Mouse (Mus musculus) heart, embryonic 15.5 days (tissue): ENCODE results near the gene Dennd4c. TPM values are rescaled to one million over a fixed set of nuclear protein-coding genes. Genes with fewer than 3 reads are reported as not detected.

Experiments used
- ATAC-seq: fragments of 200-750 bp; cut with Nextera tagmentation; replicated peaks from 2 replicates; pipeline ENCODE4 v1.8.0; 2017; ENCODE audit warnings: low read depth, moderate TSS enrichment; ENCODE audit not compliant: insufficient number of reproducible peaks, insufficient read depth, low FRiP score
- H3K27ac ChIP-seq: fragments of 300-500 bp; sonication (generic); 2 replicates; pipeline ENCODE4 v1.5.1; 2015; ENCODE audit warnings: mild to moderate bottlenecking, inconsistent platforms
- H3K27me3 ChIP-seq: fragments of 300-500 bp; sonication (generic); 2 replicates; pipeline ENCODE4 v1.6.1; 2015; ENCODE audit warnings: inconsistent platforms
- H3K36me3 ChIP-seq: fragments of 300-500 bp; sonication (generic); 2 replicates; pipeline ENCODE4 v1.6.1; 2015; ENCODE audit warnings: mild to moderate bottlenecking, inconsistent platforms
- H3K4me1 ChIP-seq: fragments of 300-500 bp; sonication (generic); replicated peaks from 2 replicates; pipeline ENCODE4 v1.6.1; 2015; ENCODE audit warnings: inconsistent platforms
- H3K4me2 ChIP-seq: fragments of 300-500 bp; sonication (generic); 2 replicates; pipeline ENCODE4 v1.6.1; 2015; ENCODE audit warnings: inconsistent platforms, mild to moderate bottlenecking, moderate library complexity
- H3K4me3 ChIP-seq: fragments of 300-500 bp; sonication (generic); 2 replicates; pipeline ENCODE4 v1.5.1; 2015; ENCODE audit warnings: mild to moderate bottlenecking, inconsistent platforms
- H3K9ac ChIP-seq: fragments of 300-500 bp; sonication (generic); 2 replicates; pipeline ENCODE4 v1.6.1; 2015; ENCODE audit warnings: mild to moderate bottlenecking, inconsistent platforms
- H3K9me3 ChIP-seq: fragments of 300-500 bp; sonication (generic); replicated peaks from 2 replicates; pipeline ENCODE4 v1.6.1; 2016; ENCODE audit warnings: inconsistent platforms
- WGBS: fragments of 180-500 bp; shearing (Covaris S2); methylation state at CpG from one replicate; pipeline ENCODE4 v1.1.7; 2015; ENCODE audit warnings: mixed read lengths; 5-methylcytosine and 5-hydroxymethylcytosine counted together
- polyA plus RNA-seq: library from polyadenylated mRNA; unstranded; fragments of >200 nt; fragmentation: Nextera tagmentation; extraction: Ambion mirVana; gene quantifications from 2 replicates; pipeline ENCODE4 v1.2.1, GENCODE M21; 2015

The Dennd4c gene
- polyA plus RNA-seq, 1 experiment from 2014 or later = 5.2 TPM

- Histone ChIP-seq H3K27ac (no peak overlapping the region), H3K9me3 (no peaks in the 10 kb centered on the region), H3K27me3 (no peaks in the 10 kb centered on the region), H3K4me3 (no peak overlapping the region), H3K36me3 (no peaks in the 10 kb centered on the region), H3K4me1 (peaks cover 13% of the 10 kb centered on the region), H3K4me2 (no peak overlapping the region), H3K9ac (no peak overlapping the region)
- 72% methylated on average over 8 of the region's 8 CpGs for WGBS
- ATAC-seq = no peak
Measured at GRCm38 (mm10) chr4:86721856-86722358, 26.4 kb upstream of the Dennd4c start.

- peak overlapping the region; percentile 40; the same call in 1 of the 2 replicates for H3K27ac ChIP-seq
- WGBS = 8% methylated on average over 4 of the region's 4 CpGs
- H3K9ac ChIP-seq = no peak overlapping the region
- no peak overlapping the region for H3K4me2 ChIP-seq
- H3K36me3 ChIP-seq = no peaks in the 10 kb centered on the region
- no peak overlapping the region for H3K4me3 ChIP-seq
- ATAC-seq = 0 out of 2 replicates have a peak, but pooled peaks have one; percentile 66
- no peaks in the 10 kb centered on the region for H3K9me3 ChIP-seq
- peaks cover 9% of the 10 kb centered on the region for H3K4me1 ChIP-seq
- no peaks in the 10 kb centered on the region for H3K27me3 ChIP-seq
Measured at GRCm38 (mm10) chr4:86725175-86725574, 23.2 kb upstream of the Dennd4c start.

- no peak overlapping the region for H3K4me2 ChIP-seq
- H3K4me3 ChIP-seq = no peak overlapping the region
- H3K36me3 ChIP-seq = no peaks in the 10 kb centered on the region
- WGBS = 85% methylated on average over 5 of the region's 5 CpGs
- ATAC-seq = no peak
- H3K27me3 ChIP-seq = no peaks in the 10 kb centered on the region
- no peaks in the 10 kb centered on the region for H3K9me3 ChIP-seq
- H3K4me1 ChIP-seq = peaks cover 9% of the 10 kb centered on the region
- no peak overlapping the region for H3K27ac ChIP-seq
- no peak overlapping the region for H3K9ac ChIP-seq
Measured at GRCm38 (mm10) chr4:86726141-86726540, 22.2 kb upstream of the Dennd4c start.

GRCm38 (mm10) chr4:86729829-86730228 lies 18.5 kb upstream of the Dennd4c start:
- WGBS = 71% methylated on average over 6 of the region's 6 CpGs

GRCm38 (mm10) chr4:86734088-86734841 lies 14.1 kb upstream of the Dennd4c start:
- no peak for ATAC-seq
- WGBS = 82% methylated on average over 19 of the region's 19 CpGs
- Histone ChIP-seq H3K27me3 (no peaks in the 10 kb centered on the region), H3K27ac (no peak overlapping the region), H3K4me3 (no peak overlapping the region), H3K9ac (no peak overlapping the region), H3K9me3 (no peaks in the 10 kb centered on the region), H3K4me1 (peaks cover 7% of the 10 kb centered on the region; the same call in 1 of the 2 replicates), H3K36me3 (no peaks in the 10 kb centered on the region), H3K4me2 (no peak overlapping the region)

More at GRCm38 (mm10) chr4:86729829-86730228, 18.5 kb upstream of the Dennd4c start:
- H3K36me3 ChIP-seq = no peaks in the 10 kb centered on the region
- H3K27me3 ChIP-seq = no peaks in the 10 kb centered on the region
- H3K9ac ChIP-seq = no peak overlapping the region
- no peaks in the 10 kb centered on the region for H3K9me3 ChIP-seq
- ATAC-seq = no peak
- H3K4me2 ChIP-seq = no peak overlapping the region
- no peak overlapping the region for H3K27ac ChIP-seq
- H3K4me3 ChIP-seq = no peak overlapping the region
- H3K4me1 ChIP-seq = peaks cover 8% of the 10 kb centered on the region

- no peak overlapping the region for H3K4me3 ChIP-seq
- no peaks in the 10 kb centered on the region for H3K27me3 ChIP-seq
- WGBS = 30% methylated on average over 5 of the region's 5 CpGs
- H3K4me1 ChIP-seq = peaks cover 9% of the 10 kb centered on the region; the same call in 1 of the 2 replicates
- H3K9ac ChIP-seq = no peak overlapping the region
- no peaks in the 10 kb centered on the region for H3K36me3 ChIP-seq
- no peak overlapping the region for H3K4me2 ChIP-seq
- no peaks in the 10 kb centered on the region for H3K9me3 ChIP-seq
- peak; percentile 64; the same call in 1 of the 2 replicates for ATAC-seq
- H3K27ac ChIP-seq = no peak overlapping the region
Measured at GRCm38 (mm10) chr4:86739308-86739993, 8.9 kb upstream of the Dennd4c start.

- peak overlapping the region; percentile 100 for H3K9ac ChIP-seq
- H3K36me3 ChIP-seq = no peaks in the 10 kb centered on the region
- peaks cover 26% of the 10 kb centered on the region for H3K4me1 ChIP-seq
- H3K4me2 ChIP-seq = peak overlapping the region; percentile 88
- peak overlapping the region; percentile 96 for H3K4me3 ChIP-seq
- WGBS = under 1% methylated on average over 13 of the region's 13 CpGs
- H3K27me3 ChIP-seq = no peaks in the 10 kb centered on the region
- ATAC-seq = no peak
- no peaks in the 10 kb centered on the region for H3K9me3 ChIP-seq
- H3K27ac ChIP-seq = peak overlapping the region; percentile 95
Measured at GRCm38 (mm10) chr4:86749361-86749841, 1.0 kb downstream of the Dennd4c start.

GRCm38 (mm10) chr4:86750346-86750945 lies 2.1 kb downstream of the Dennd4c start:
- no peak for ATAC-seq
- Histone ChIP-seq H3K4me1 (peaks cover 26% of the 10 kb centered on the region), H3K9ac (no peak overlapping the region), H3K9me3 (no peaks in the 10 kb centered on the region), H3K27me3 (no peaks in the 10 kb centered on the region), H3K27ac (no peak overlapping the region), H3K36me3 (no peaks in the 10 kb centered on the region), H3K4me2 (peak overlapping the region; percentile 88), H3K4me3 (peak overlapping the region; percentile 27)
- WGBS = 61% methylated on average over 10 of the region's 10 CpGs

- no peaks in the 10 kb centered on the region for H3K27me3 ChIP-seq
- no peak for ATAC-seq
- no peaks in the 10 kb centered on the region for H3K9me3 ChIP-seq
- no peak overlapping the region for H3K4me2 ChIP-seq
- peaks cover 10% of the 10 kb centered on the region; the same call in 1 of the 2 replicates for H3K4me1 ChIP-seq
- H3K4me3 ChIP-seq = no peak overlapping the region
- no peaks in the 10 kb centered on the region for H3K36me3 ChIP-seq
- H3K27ac ChIP-seq = no peak overlapping the region
- H3K9ac ChIP-seq = no peak overlapping the region
Measured at GRCm38 (mm10) chr4:86764307-86764706, 16.0 kb downstream of the Dennd4c start.

- WGBS = 44% methylated on average over 9 of the region's 9 CpGs
- Histone ChIP-seq H3K4me3 (no peak overlapping the region), H3K27me3 (no peaks in the 10 kb centered on the region), H3K4me1 (0 out of 2 replicates have a peak, but pooled peaks cover 3% of the 10 kb centered on the region), H3K4me2 (no peak overlapping the region), H3K27ac (no peak overlapping the region), H3K9ac (no peak overlapping the region), H3K36me3 (peaks cover 16% of the 10 kb centered on the region), H3K9me3 (no peaks in the 10 kb centered on the region)
- ATAC-seq = 0 out of 2 replicates have a peak, but pooled peaks have one; percentile 50
Measured at GRCm38 (mm10) chr4:86777587-86777986, 29.2 kb downstream of the Dennd4c start.

GRCm38 (mm10) chr4:86810604-86811003 lies 62.2 kb downstream of the Dennd4c start:
- no peak overlapping the region for H3K4me3 ChIP-seq
- H3K9ac ChIP-seq = no peak overlapping the region
- 56% methylated on average over 2 of the region's 2 CpGs for WGBS
- no peaks in the 10 kb centered on the region for H3K9me3 ChIP-seq
- ATAC-seq = no peak
- no peaks in the 10 kb centered on the region for H3K4me1 ChIP-seq
- no peak overlapping the region for H3K27ac ChIP-seq
- H3K4me2 ChIP-seq = no peak overlapping the region
- H3K27me3 ChIP-seq = no peaks in the 10 kb centered on the region
- H3K36me3 ChIP-seq = peaks cover 23% of the 10 kb centered on the region
